In the genomic region with DNA sequence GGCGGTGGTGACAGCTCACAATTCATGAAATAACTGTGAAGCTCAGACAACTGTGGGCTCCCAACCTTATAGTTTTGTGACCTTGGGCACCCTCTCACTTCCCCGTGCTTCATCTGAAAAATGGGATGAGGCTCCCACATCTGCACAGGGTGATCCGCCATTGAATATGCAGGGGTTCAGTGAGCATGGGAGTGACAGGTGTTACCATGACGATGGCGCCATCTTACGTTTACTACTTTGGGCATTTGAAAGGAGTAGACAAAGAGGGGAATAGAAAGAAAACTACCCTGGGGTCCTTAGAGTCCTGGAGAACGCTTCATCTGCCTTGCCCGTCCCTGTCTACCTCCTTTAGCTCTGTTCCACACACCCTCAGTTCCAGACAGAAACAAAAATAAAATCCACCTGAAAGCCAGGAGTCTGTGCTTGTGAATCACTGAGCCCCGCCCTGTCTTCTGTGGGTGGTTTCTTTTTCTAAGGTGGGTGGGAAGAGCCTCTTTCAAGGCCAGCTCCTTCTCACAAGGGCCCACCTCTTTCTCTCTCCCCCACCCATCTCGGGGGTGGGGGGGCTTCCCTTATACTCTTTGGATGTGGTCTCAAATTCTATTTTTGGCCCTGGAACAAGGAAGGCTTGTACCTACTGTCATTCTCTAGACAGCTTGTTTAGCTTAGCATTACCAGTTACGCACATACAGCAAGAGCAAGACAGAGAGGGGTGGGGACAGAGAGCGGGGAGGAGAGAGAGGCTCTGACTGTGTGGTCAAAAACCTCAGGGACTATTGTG, we compare ENCODE assay signal across 11 mouse cellular contexts. TPM values are rescaled to one million over a fixed set of nuclear protein-coding genes. Genes with fewer than 3 reads are reported as not detected.
DNase-seq lines count a peak whose midpoint lies in the region; ATAC-seq lines count a peak whose summit lies in the region.
"Had no signal": no experiment of that assay in that cellular context is flagged by ENCODE, and none has a peak within 500 bp of the region (broad histone marks: within the 10 kb centered on the region; RNA-seq: fewer than 3 reads in every experiment).

No protein-coding gene starts in this region.

- no peak overlapping the region for H3K9ac ChIP-seq in intestine, embryonic 15.5 days

- 0 out of 2 replicates have a peak overlapping the region, but pooled peaks have one; percentile 37 for H3K27ac ChIP-seq in intestine, embryonic 15.5 days
- H3K27ac ChIP-seq: kidney, postnatal 0 days had no signal

- no peak overlapping the region for H3K4me2 ChIP-seq in intestine, embryonic 15.5 days (replicated peaks)

- H3K36me3 ChIP-seq in intestine, embryonic 15.5 days, result no peaks in the 10 kb centered on the region

- peak; percentile 55 for ATAC-seq in intestine, embryonic 15.5 days
- no peak for ATAC-seq in erythroblast, adult 5-6 weeks (replicated peaks; ENCODE audit: low FRiP score, poor library complexity, severe bottlenecking)
- ATAC-seq: Patski had no signal

- H3K9me3 ChIP-seq in intestine, embryonic 15.5 days, result no peaks in the 10 kb centered on the region

- peaks cover 2% of the 10 kb centered on the region; the same call in 1 of the 2 replicates for H3K4me1 ChIP-seq in intestine, embryonic 15.5 days (replicated peaks)

- 65% methylated on average over 12 of the region's 12 CpGs for WGBS in intestine, embryonic 15.5 days

- no peaks in the 10 kb centered on the region for H3K27me3 ChIP-seq in intestine, embryonic 15.5 days (replicated peaks)
- H3K27me3 ChIP-seq: Patski had no signal

- DNase-seq in left cerebral cortex, adult 18-20 months (ENCODE audit: low spot score in 2 of 2), result peak; percentile 60 to 66
- DNase-seq in left cerebral cortex, postnatal 4 days, result no peak
- peak; percentile 85 for DNase-seq in R1 (ENCODE audit: low read depth, low spot score)
- DNase-seq in right cerebral cortex, postnatal 25 days, result peak; percentile 74
- no peak for DNase-seq in ovary, adult 18-20 months (ENCODE audit: low spot score)
- no peak for DNase-seq in cerebellum, adult 9-11 months
- DNase-seq: cerebellum, adult 18-20 months had no signal

- no peak overlapping the region for H3K4me3 ChIP-seq in intestine, embryonic 15.5 days (replicated peaks)

- intact Hi-C loops in left cerebral cortex, postnatal 4 days (cut with DNase I), result no loop called here

RNA-seq across cellular contexts. Expression of gene Rab44, which starts 41.6 kb away (rescaled TPM):
- total RNA-seq in left cerebral cortex, adult 18-20 months (2021), result not detected
- 1 to 10 TPM in 1 of 2 experiments, under 1 TPM in 1; 0.54 to 1.0 TPM for total RNA-seq in left cerebral cortex, postnatal 4 days (2021)
- polyA plus RNA-seq in intestine, embryonic 15.5 days (2015; fragmentation: Nextera tagmentation; extraction: Ambion mirVana), result 0.53 and 0.61 TPM in 2 replicates
- total RNA-seq in erythroblast, adult 5-6 weeks (2015; ENCODE audit: low replicate concordance), result 34.8 and 43.7 TPM in 2 replicates
- 31.5 and 38.7 TPM in 2 replicates for total RNA-seq in erythroblast, adult 5-6 weeks (2017; ENCODE audit: low replicate concordance)

Comparison
In these comparisons a context has a peak if more than half of its experiments do, and no peak if none do; other contexts are left out.
1. DNase-seq: peak in left cerebral cortex, adult 18-20 months (2 of 2), R1 (single experiment) and right cerebral cortex, postnatal 25 days (single experiment); none in left cerebral cortex, postnatal 4 days (single experiment), ovary, adult 18-20 months (single experiment) and cerebellum, adult 9-11 months (single experiment).
2. RNA of gene Rab44, which starts 41.6 kb away (total RNA-seq): 31.5 to 43.7 TPM in erythroblast, adult 5-6 weeks; 0.54 to 1.0 TPM in left cerebral cortex, postnatal 4 days and not detected in left cerebral cortex, adult 18-20 months; every median in the first group is over 10 times any median in the second.